Mouse (Mus musculus) megakaryocyte, embryonic 14.5 days (primary cell): ENCODE measurements at regions not wholly inside any gene's neighbourhood (a gene's known extent, or its start where the extent isn't known, plus 50 kb on each side); places are given as distances from the start of the nearest gene placed in this dataset.

Source experiments
- H3K27me3 ChIP-seq: replicated peaks from 2 replicates; pipeline ENCODE3; 2012; ENCODE audit warnings: inconsistent platforms
- H3K36me3 ChIP-seq: replicated peaks from 2 replicates; pipeline ENCODE3; 2012; ENCODE audit warnings: low read length, inconsistent platforms, mixed read lengths
- H3K4me1 ChIP-seq: 2 replicates; pipeline ENCODE4 v1.6.1; 2012; ENCODE audit warnings: inconsistent platforms
- H3K4me3 ChIP-seq: replicated peaks from 2 replicates; pipeline ENCODE3; 2012; ENCODE audit warnings: moderate library complexity, mild to moderate bottlenecking, inconsistent platforms
- H3K9me3 ChIP-seq: 2 replicates; pipeline ENCODE4 v1.6.1; 2012; ENCODE audit warnings: inconsistent platforms
- FLI1 ChIP-seq: IDR thresholded peaks from 2 replicates; pipeline ENCODE4 v1.6.1; 2012; ENCODE audit warnings: low read length, inconsistent platforms, mixed read lengths
- GATA1 ChIP-seq: IDR thresholded peaks from 3 replicates; pipeline ENCODE4 v1.6.1; 2012; ENCODE audit warnings: mixed read lengths, low read length, inconsistent platforms, borderline replicate concordance

DNA sequence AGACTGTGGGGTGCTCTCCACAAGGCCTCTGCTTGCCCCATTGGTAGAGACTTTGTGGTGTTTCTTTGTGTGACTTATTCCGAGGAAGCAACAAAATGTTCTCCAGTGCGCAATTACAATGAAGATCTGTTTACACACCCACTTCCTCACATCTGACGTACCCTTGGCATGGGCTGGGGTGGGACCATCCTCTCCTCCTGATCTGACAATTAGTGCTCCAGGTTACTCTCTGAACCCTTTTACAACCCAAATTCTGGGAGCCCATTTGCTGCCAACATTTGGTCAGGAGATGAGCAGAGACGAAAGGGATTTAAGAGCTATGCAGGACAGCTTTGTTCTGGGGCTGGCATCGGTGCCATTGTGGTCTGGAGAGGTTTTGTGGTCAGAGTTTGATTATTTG lies 215.9 kb upstream of the Sall1 start:
- Histone ChIP-seq H3K4me1 (no peaks in the 10 kb centered on the region), H3K36me3 (no peaks in the 10 kb centered on the region), H3K9me3 (peaks cover 29% of the 10 kb centered on the region; the same call in 1 of the 2 replicates), H3K4me3 (no peak overlapping the region), H3K27me3 (no peaks in the 10 kb centered on the region)
- TF ChIP-seq FLI1 = no peak
- TF ChIP-seq GATA1 = no peak

GRCm38 (mm10) chr8:89246342-89246741 lies 202.4 kb upstream of the Sall1 start:
- H3K9me3 ChIP-seq = peaks cover 25% of the 10 kb centered on the region
- TF ChIP-seq FLI1 = no peak
- no peak for TF ChIP-seq GATA1
- no peaks in the 10 kb centered on the region for H3K36me3 ChIP-seq
- H3K27me3 ChIP-seq = peaks cover 8% of the 10 kb centered on the region
- H3K4me1 ChIP-seq = no peaks in the 10 kb centered on the region
- H3K4me3 ChIP-seq = no peak overlapping the region

DNA sequence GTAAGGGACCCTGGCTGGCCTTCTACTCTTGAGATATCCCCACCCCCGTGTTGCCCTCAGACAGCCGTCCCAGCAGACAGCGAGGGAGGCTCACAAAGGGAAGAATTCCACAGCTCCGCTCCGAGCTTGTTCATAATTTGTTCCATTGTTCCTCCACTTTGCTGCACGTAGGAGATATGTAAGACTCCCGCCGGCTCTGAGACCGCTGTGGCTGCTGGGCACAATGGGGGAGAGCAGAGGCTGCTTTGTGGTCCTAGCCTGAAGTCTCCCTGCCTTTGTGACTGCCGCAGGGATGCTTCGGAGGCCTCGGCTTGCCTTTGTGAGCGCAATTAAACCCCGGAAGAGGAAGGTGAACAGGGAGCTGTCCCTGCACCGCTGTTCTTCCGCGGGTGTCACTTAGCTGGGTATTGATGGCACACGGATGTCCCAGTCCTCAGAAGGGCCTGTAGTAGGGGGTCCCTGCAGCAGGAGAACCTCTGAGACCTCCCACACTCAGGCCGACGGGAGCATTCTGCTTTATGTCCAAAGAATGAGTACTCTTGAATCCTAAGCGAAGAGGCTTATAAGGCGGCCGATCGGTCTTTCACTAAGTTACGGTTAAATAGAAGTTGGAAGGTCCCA lies 201.3 kb upstream of the Sall1 start:
- no peak for TF ChIP-seq FLI1
- TF ChIP-seq GATA1 = no peak
- Histone ChIP-seq H3K36me3 (no peaks in the 10 kb centered on the region), H3K27me3 (peaks cover 8% of the 10 kb centered on the region), H3K4me1 (no peaks in the 10 kb centered on the region), H3K4me3 (no peak overlapping the region), H3K9me3 (peaks cover 32% of the 10 kb centered on the region)

DNA sequence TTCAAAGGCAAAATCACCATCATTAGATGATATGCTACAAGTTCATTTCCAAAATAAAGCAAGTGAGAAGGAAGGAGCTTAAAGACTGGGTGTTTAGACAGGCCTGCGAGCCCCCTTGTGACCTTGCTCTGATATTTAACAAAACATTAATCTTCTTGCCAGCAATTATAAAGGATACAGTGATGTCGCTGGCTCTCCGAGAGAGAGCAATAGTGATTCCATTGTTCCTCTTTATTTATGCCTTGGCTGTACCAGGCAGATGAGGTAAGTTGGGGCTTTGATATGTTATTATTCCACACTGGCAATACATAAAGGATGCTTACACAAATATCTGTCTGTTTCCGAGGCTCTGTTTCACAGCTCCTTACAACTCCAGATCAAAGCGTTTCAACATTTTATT lies 197.7 kb upstream of the Sall1 start:
- TF ChIP-seq GATA1 (no peak), FLI1 (no peak)
- peaks cover 31% of the 10 kb centered on the region for H3K9me3 ChIP-seq

DNA sequence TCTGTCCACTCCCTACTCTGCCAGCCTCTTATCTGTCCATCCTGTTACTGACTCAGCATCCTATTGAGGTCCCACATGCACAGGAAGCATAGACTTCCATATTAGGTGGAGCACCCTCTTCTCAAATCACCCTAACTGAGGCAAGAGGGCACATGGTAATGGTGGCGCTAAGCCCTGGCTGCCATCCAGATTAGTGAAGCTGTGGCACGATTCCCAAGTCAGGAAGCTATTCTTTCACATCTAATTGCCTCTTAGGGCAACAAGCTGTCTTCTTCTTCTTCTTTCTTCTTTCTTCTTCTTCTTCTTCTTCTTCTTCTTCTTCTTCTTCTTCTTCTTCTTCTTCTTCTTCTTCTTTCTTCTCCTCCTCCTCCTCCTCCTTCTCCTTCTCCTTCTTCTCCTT lies 195.7 kb upstream of the Sall1 start:
- TF ChIP-seq GATA1 (no peak), FLI1 (no peak)
- Histone ChIP-seq H3K4me3 (no peak overlapping the region), H3K27me3 (peaks cover 2% of the 10 kb centered on the region), H3K4me1 (no peaks in the 10 kb centered on the region), H3K36me3 (no peaks in the 10 kb centered on the region), H3K9me3 (peaks cover 30% of the 10 kb centered on the region)

More for the DNA sequence above, 197.7 kb upstream of the Sall1 start:
- Histone ChIP-seq H3K36me3 (no peaks in the 10 kb centered on the region), H3K4me3 (no peak overlapping the region), H3K4me1 (no peaks in the 10 kb centered on the region), H3K27me3 (peaks cover 8% of the 10 kb centered on the region)

- no peaks in the 10 kb centered on the region for H3K27me3 ChIP-seq
- H3K4me3 ChIP-seq = no peak overlapping the region
- H3K36me3 ChIP-seq = no peaks in the 10 kb centered on the region
- H3K9me3 ChIP-seq = peaks cover 18% of the 10 kb centered on the region
- H3K4me1 ChIP-seq = no peaks in the 10 kb centered on the region
- TF ChIP-seq GATA1 = no peak
- TF ChIP-seq FLI1 = no peak
Observed at GRCm38 (mm10) chr8:89234041-89234440, 190.1 kb upstream of the Sall1 start.

DNA sequence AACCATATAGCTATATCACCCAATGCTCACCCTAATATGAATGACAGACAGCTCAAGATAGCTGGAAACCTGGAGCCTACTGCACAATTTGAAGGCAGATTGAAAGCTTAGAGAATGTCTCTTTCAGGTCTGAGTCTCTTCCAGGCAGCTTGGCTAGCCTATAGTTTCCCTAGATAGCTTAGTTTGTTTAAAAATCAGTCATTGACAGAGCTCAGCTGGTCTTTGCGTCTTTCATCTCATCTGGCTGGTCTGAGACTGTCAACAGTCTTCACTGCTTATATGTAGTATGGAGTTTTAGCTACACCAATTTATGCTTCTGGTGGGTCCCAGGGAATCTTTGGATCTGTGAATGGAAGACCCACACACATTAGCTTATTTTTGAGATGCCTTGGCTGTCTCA lies 188.4 kb upstream of the Sall1 start:
- Histone ChIP-seq H3K4me1 (no peaks in the 10 kb centered on the region), H3K4me3 (no peak overlapping the region), H3K36me3 (no peaks in the 10 kb centered on the region), H3K27me3 (no peaks in the 10 kb centered on the region), H3K9me3 (peaks cover 18% of the 10 kb centered on the region)
- TF ChIP-seq GATA1 = no peak
- TF ChIP-seq FLI1 = no peak

DNA sequence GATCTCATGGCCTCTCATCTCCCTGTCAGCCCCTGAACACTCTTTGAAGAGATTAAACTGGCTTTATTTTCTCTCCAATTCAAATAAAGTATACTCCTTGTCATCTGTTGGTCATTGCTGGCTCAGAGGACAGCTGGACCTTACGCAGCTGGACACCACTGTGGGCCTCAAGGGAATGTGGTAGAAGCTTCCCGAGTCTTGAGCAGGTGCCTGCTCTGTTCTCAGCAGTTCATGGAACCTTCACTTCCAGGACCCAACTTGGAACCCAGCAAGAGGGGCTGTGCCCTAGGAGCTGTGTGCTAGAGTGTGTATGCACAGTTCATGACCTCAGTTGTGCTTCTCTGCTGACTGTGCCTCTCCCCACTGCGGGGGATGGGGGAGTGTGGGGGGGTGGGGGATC lies 185.2 kb upstream of the Sall1 start:
- H3K4me3 ChIP-seq = no peak overlapping the region
- TF ChIP-seq FLI1 = no peak
- TF ChIP-seq GATA1 = no peak
- H3K9me3 ChIP-seq = peaks cover 20% of the 10 kb centered on the region
- no peaks in the 10 kb centered on the region for H3K4me1 ChIP-seq
- no peaks in the 10 kb centered on the region for H3K27me3 ChIP-seq
- H3K36me3 ChIP-seq = no peaks in the 10 kb centered on the region

GRCm38 (mm10) chr8:89220870-89221269 lies 176.9 kb upstream of the Sall1 start:
- TF ChIP-seq FLI1 = no peak
- TF ChIP-seq GATA1 = no peak
- no peaks in the 10 kb centered on the region for H3K4me1 ChIP-seq
- H3K9me3 ChIP-seq = peaks cover 39% of the 10 kb centered on the region
- H3K4me3 ChIP-seq = no peak overlapping the region
- H3K27me3 ChIP-seq = no peaks in the 10 kb centered on the region
- H3K36me3 ChIP-seq = no peaks in the 10 kb centered on the region

- Histone ChIP-seq H3K36me3 (no peaks in the 10 kb centered on the region), H3K4me3 (no peak overlapping the region), H3K9me3 (peaks cover 35% of the 10 kb centered on the region), H3K4me1 (no peaks in the 10 kb centered on the region), H3K27me3 (no peaks in the 10 kb centered on the region)
- TF ChIP-seq GATA1 (no peak), FLI1 (no peak)
Observed at GRCm38 (mm10) chr8:89220381-89220780, 176.4 kb upstream of the Sall1 start.

DNA sequence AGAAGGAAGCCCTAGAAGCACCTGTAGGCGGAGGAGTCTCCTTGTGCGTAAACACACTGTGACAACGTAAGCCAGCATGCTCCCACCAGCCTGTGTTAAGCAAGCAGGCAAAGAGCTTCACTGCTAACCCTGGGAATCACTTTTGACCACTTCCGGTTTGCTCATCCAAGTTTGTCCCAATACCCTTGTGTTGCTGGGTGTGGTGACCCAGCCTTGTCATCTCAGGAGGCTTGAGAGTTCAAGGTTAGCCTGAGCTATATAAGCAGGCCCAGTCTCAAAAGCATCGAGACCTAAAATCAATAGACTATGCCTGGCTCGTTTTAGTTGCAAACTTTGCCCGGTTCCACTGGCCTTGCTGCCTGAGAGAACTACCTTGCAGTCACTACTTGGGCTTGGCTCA lies 175.2 kb upstream of the Sall1 start:
- Histone ChIP-seq H3K4me1 (no peaks in the 10 kb centered on the region), H3K4me3 (no peak overlapping the region), H3K27me3 (no peaks in the 10 kb centered on the region), H3K36me3 (no peaks in the 10 kb centered on the region), H3K9me3 (peaks cover 34% of the 10 kb centered on the region)
- TF ChIP-seq GATA1 = no peak
- no peak for TF ChIP-seq FLI1
